Mouse (Mus musculus): ENCODE results near the gene Ccdc175.

GRCm38 (mm10) chr12:72069626-72070326 is 115.1 kb downstream of the Ccdc175 start:
- TF ChIP-seq CTCF (IDR thresholded peaks at IDR 0.05; ENCODE audit: control insufficient read depth, insufficient read depth, insufficient read length): no peak
- TF ChIP-seq USF1 (IDR thresholded peaks at IDR 0.05; ENCODE audit: low read depth): no peak
- TF ChIP-seq CEBPB (IDR thresholded peaks at IDR 0.05; ENCODE audit: low read depth): no peak
